Mouse (Mus musculus): ENCODE results near the gene Telo2. TPM values are rescaled to one million over a fixed set of nuclear protein-coding genes. Genes with fewer than 3 reads are reported as not detected.

Telo2 gene
- polyA plus RNA-seq, 1 experiment from 2014 or later = 54.6 TPM

GRCm38 (mm10) chr17:25066595-25066994, 49.2 kb downstream of the Telo2 start:
- Histone ChIP-seq H3K4me1 (no peaks in the 10 kb centered on the region; the same call in 1 of the 2 replicates), H3K4me3 (no peak overlapping the region), H3K9me3 (no peaks in the 10 kb centered on the region), H3K27ac (peak overlapping the region; percentile 20; the same call in 1 of the 2 replicates), H3K36me3 (replicated peaks) (peaks cover 36% of the 10 kb centered on the region), H3K27me3 (ENCODE audit: poor library complexity, severe bottlenecking) (no peaks in the 10 kb centered on the region)
- 95% methylated on average over 7 of the region's 7 CpGs for WGBS
- no peak for DNase-seq (ENCODE audit: extremely low spot score, low spot score)

- Histone ChIP-seq H3K4me1 (no peaks in the 10 kb centered on the region; the same call in 1 of the 2 replicates), H3K4me3 (no peak overlapping the region), H3K27ac (no peak overlapping the region), H3K9me3 (no peaks in the 10 kb centered on the region), H3K36me3 (replicated peaks) (peaks cover 45% of the 10 kb centered on the region), H3K27me3 (ENCODE audit: poor library complexity, severe bottlenecking) (no peaks in the 10 kb centered on the region)
- WGBS = 86% methylated on average over 3 of the region's 3 CpGs
- DNase-seq (ENCODE audit: extremely low spot score, low spot score) = no peak
Observed at GRCm38 (mm10) chr17:25065189-25065588, 50.6 kb downstream of the Telo2 start.

- 82% methylated on average over 9 of the region's 9 CpGs for WGBS
- H3K27ac ChIP-seq = no peak overlapping the region
- peaks cover 50% of the 10 kb centered on the region for H3K36me3 ChIP-seq (replicated peaks)
- H3K4me3 ChIP-seq = no peak overlapping the region
- no peak for DNase-seq (ENCODE audit: extremely low spot score, low spot score)
- H3K4me1 ChIP-seq = no peaks in the 10 kb centered on the region; the same call in 1 of the 2 replicates
- H3K27me3 ChIP-seq (ENCODE audit: poor library complexity, severe bottlenecking) = no peaks in the 10 kb centered on the region
- H3K9me3 ChIP-seq = no peaks in the 10 kb centered on the region
Observed at GRCm38 (mm10) chr17:25064351-25064750, 51.4 kb downstream of the Telo2 start.

GRCm38 (mm10) chr17:25063872-25064271, 51.9 kb downstream of the Telo2 start:
- peaks cover 55% of the 10 kb centered on the region for H3K36me3 ChIP-seq (replicated peaks)
- H3K9me3 ChIP-seq = no peaks in the 10 kb centered on the region
- WGBS = 95% methylated on average over 12 of the region's 12 CpGs
- DNase-seq (ENCODE audit: extremely low spot score, low spot score) = no peak
- H3K27ac ChIP-seq = no peak overlapping the region
- H3K27me3 ChIP-seq (ENCODE audit: poor library complexity, severe bottlenecking) = no peaks in the 10 kb centered on the region
- H3K4me3 ChIP-seq = no peak overlapping the region
- H3K4me1 ChIP-seq = no peaks in the 10 kb centered on the region; the same call in 1 of the 2 replicates

GRCm38 (mm10) chr17:25063261-25063660, 52.5 kb downstream of the Telo2 start:
- no peak for DNase-seq (ENCODE audit: extremely low spot score, low spot score)
- H3K4me3 ChIP-seq = no peak overlapping the region
- no peaks in the 10 kb centered on the region for H3K4me1 ChIP-seq
- no peaks in the 10 kb centered on the region for H3K27me3 ChIP-seq (ENCODE audit: poor library complexity, severe bottlenecking)
- 85% methylated on average over 4 of the region's 4 CpGs for WGBS
- peaks cover 59% of the 10 kb centered on the region for H3K36me3 ChIP-seq (replicated peaks)
- no peak overlapping the region for H3K27ac ChIP-seq
- H3K9me3 ChIP-seq = no peaks in the 10 kb centered on the region

GRCm38 (mm10) chr17:25057041-25057440, 58.7 kb downstream of the Telo2 start:
- H3K4me3 ChIP-seq = no peak overlapping the region
- H3K9me3 ChIP-seq = no peaks in the 10 kb centered on the region
- no peak for DNase-seq (ENCODE audit: extremely low spot score, low spot score)
- no peaks in the 10 kb centered on the region for H3K4me1 ChIP-seq
- 89% methylated on average over 6 of the region's 6 CpGs for WGBS
- no peaks in the 10 kb centered on the region for H3K27me3 ChIP-seq (ENCODE audit: poor library complexity, severe bottlenecking)
- peaks cover 79% of the 10 kb centered on the region for H3K36me3 ChIP-seq (replicated peaks)
- no peak overlapping the region for H3K27ac ChIP-seq

GRCm38 (mm10) chr17:25053274-25053673, 62.5 kb downstream of the Telo2 start:
- H3K36me3 ChIP-seq (replicated peaks) = peaks cover 71% of the 10 kb centered on the region
- H3K9me3 ChIP-seq = no peaks in the 10 kb centered on the region
- WGBS = 87% methylated on average over 9 of the region's 9 CpGs

More at GRCm38 (mm10) chr17:25053274-25053673, 62.5 kb downstream of the Telo2 start:
- DNase-seq (ENCODE audit: extremely low spot score, low spot score) = no peak
- Histone ChIP-seq H3K27ac (no peak overlapping the region), H3K4me1 (no peaks in the 10 kb centered on the region), H3K27me3 (ENCODE audit: poor library complexity, severe bottlenecking) (no peaks in the 10 kb centered on the region), H3K4me3 (no peak overlapping the region)

Other genes with a start within 250 kb of the Telo2 start
- gene Igfals, start 250.0 kb downstream of the Telo2 start, polyA plus RNA-seq (2016; fragmentation: Nextera tagmentation; extraction: Ambion mirVana) = 0.17 and 0.36 TPM in 2 replicates
- gene Nubp2, start 229.6 kb downstream of the Telo2 start, polyA plus RNA-seq (2016; fragmentation: Nextera tagmentation; extraction: Ambion mirVana) = 81.3 and 82.5 TPM in 2 replicates
- gene Spsb3, start 229.3 kb downstream of the Telo2 start, polyA plus RNA-seq (2016; fragmentation: Nextera tagmentation; extraction: Ambion mirVana) = 42.8 and 45.3 TPM in 2 replicates
- 30.3 and 30.4 TPM in 2 replicates for gene Eme2, start 220.9 kb downstream of the Telo2 start, polyA plus RNA-seq (2016; fragmentation: Nextera tagmentation; extraction: Ambion mirVana)
- gene Mrps34, start 220.9 kb downstream of the Telo2 start, polyA plus RNA-seq (2016; fragmentation: Nextera tagmentation; extraction: Ambion mirVana) = 100 and 103 TPM in 2 replicates
- gene Nme3, start 219.5 kb downstream of the Telo2 start, polyA plus RNA-seq (2016; fragmentation: Nextera tagmentation; extraction: Ambion mirVana) = 50.1 and 51.8 TPM in 2 replicates
- gene Mapk8ip3, start 179.0 kb downstream of the Telo2 start, polyA plus RNA-seq (2016; fragmentation: Nextera tagmentation; extraction: Ambion mirVana) = 36.2 and 37.3 TPM in 2 replicates
- gene Jpt2, start 155.3 kb downstream of the Telo2 start, polyA plus RNA-seq (2016; fragmentation: Nextera tagmentation; extraction: Ambion mirVana) = 502 and 521 TPM in 2 replicates
- 8.1 and 8.4 TPM in 2 replicates for gene Cramp1l, start 100.2 kb downstream of the Telo2 start, polyA plus RNA-seq (2016; fragmentation: Nextera tagmentation; extraction: Ambion mirVana)
- 27.0 and 27.4 TPM in 2 replicates for gene Ift140, start 99.9 kb downstream of the Telo2 start, polyA plus RNA-seq (2016; fragmentation: Nextera tagmentation; extraction: Ambion mirVana)
- 10.9 and 11.5 TPM in 2 replicates for gene Tmem204, start 32.4 kb downstream of the Telo2 start, polyA plus RNA-seq (2016; fragmentation: Nextera tagmentation; extraction: Ambion mirVana)
- 0.30 TPM in 1 of 2 replicates, not detected in the other for gene Ptx4, start 4.8 kb upstream of the Telo2 start, polyA plus RNA-seq (2016; fragmentation: Nextera tagmentation; extraction: Ambion mirVana)
- 24.3 and 24.7 TPM in 2 replicates for gene Clcn7, start 17.4 kb upstream of the Telo2 start, polyA plus RNA-seq (2016; fragmentation: Nextera tagmentation; extraction: Ambion mirVana)
- gene Ccdc154, start 46.5 kb upstream of the Telo2 start, polyA plus RNA-seq (2016; fragmentation: Nextera tagmentation; extraction: Ambion mirVana) = not detected in 2 replicates
- gene Gm38655, start 59.5 kb upstream of the Telo2 start, polyA plus RNA-seq (2016; fragmentation: Nextera tagmentation; extraction: Ambion mirVana) = not detected in 2 replicates
- gene BC003965, start 68.6 kb upstream of the Telo2 start, polyA plus RNA-seq (2016; fragmentation: Nextera tagmentation; extraction: Ambion mirVana) = 38.7 and 39.0 TPM in 2 replicates
- 8.0 and 8.3 TPM in 2 replicates for gene Unkl, start 72.4 kb upstream of the Telo2 start, polyA plus RNA-seq (2016; fragmentation: Nextera tagmentation; extraction: Ambion mirVana)
- gene Gnptg, start 124.2 kb upstream of the Telo2 start, polyA plus RNA-seq (2016; fragmentation: Nextera tagmentation; extraction: Ambion mirVana) = 57.2 and 60.0 TPM in 2 replicates
- gene Tsr3, start 124.2 kb upstream of the Telo2 start, polyA plus RNA-seq (2016; fragmentation: Nextera tagmentation; extraction: Ambion mirVana) = 70.2 and 76.1 TPM in 2 replicates
- 0.53 and 0.59 TPM in 2 replicates for gene Baiap3, start 140.4 kb upstream of the Telo2 start, polyA plus RNA-seq (2016; fragmentation: Nextera tagmentation; extraction: Ambion mirVana)
- gene Ube2i, start 158.7 kb upstream of the Telo2 start, polyA plus RNA-seq (2016; fragmentation: Nextera tagmentation; extraction: Ambion mirVana) = 919 and 925 TPM in 2 replicates
- gene Prss34, start 182.4 kb upstream of the Telo2 start, polyA plus RNA-seq (2016; fragmentation: Nextera tagmentation; extraction: Ambion mirVana) = not detected in 2 replicates
- not detected in 2 replicates for gene Prss28, start 192.7 kb upstream of the Telo2 start, polyA plus RNA-seq (2016; fragmentation: Nextera tagmentation; extraction: Ambion mirVana)
- gene Prss29, start 202.7 kb upstream of the Telo2 start, polyA plus RNA-seq (2016; fragmentation: Nextera tagmentation; extraction: Ambion mirVana) = not detected in 2 replicates
- not detected in 2 replicates for gene Tpsab1, start 229.6 kb upstream of the Telo2 start, polyA plus RNA-seq (2016; fragmentation: Nextera tagmentation; extraction: Ambion mirVana)

Data from forebrain, embryonic 10.5 days (tissue).